Mouse (Mus musculus) neural tube, embryonic 15.5 days (tissue): ENCODE data around the gene Evx1. TPM values are rescaled to one million over a fixed set of nuclear protein-coding genes. Genes with fewer than 3 reads are reported as not detected.
A peak's percentile ranks its signal among the peaks of the same experiment; 100 is the strongest.

ENCODE experiments used
- ATAC-seq: fragments of 200-750 bp; cut with Nextera tagmentation; 2 replicates; pipeline ENCODE4 v1.8.0; 2017; ENCODE audit warnings: mild to moderate bottlenecking, moderate TSS enrichment, moderate library complexity; ENCODE audit not compliant: low FRiP score
- H3K27ac ChIP-seq: fragments of 300-500 bp; sonication (generic); replicated peaks from 2 replicates; pipeline ENCODE4 v1.5.1; 2015; ENCODE audit warnings: mild to moderate bottlenecking, inconsistent platforms
- H3K27me3 ChIP-seq: fragments of 300-500 bp; sonication (generic); replicated peaks from 2 replicates; pipeline ENCODE4 v1.6.1; 2015; ENCODE audit warnings: inconsistent platforms
- H3K36me3 ChIP-seq: fragments of 300-500 bp; sonication (generic); 2 replicates; pipeline ENCODE4 v1.6.1; 2015; ENCODE audit warnings: inconsistent platforms
- H3K4me1 ChIP-seq: fragments of 300-500 bp; sonication (generic); 2 replicates; pipeline ENCODE4 v1.6.1; 2015; ENCODE audit warnings: inconsistent platforms
- H3K4me2 ChIP-seq: fragments of 300-500 bp; sonication (generic); 2 replicates; pipeline ENCODE4 v1.6.1; 2015; ENCODE audit warnings: inconsistent platforms, mild to moderate bottlenecking, moderate library complexity
- H3K4me3 ChIP-seq: fragments of 300-500 bp; sonication (generic); replicated peaks from 2 replicates; pipeline ENCODE4 v1.5.1; 2015; ENCODE audit warnings: mild to moderate bottlenecking, inconsistent platforms
- H3K9ac ChIP-seq: fragments of 300-500 bp; sonication (generic); replicated peaks from 2 replicates; pipeline ENCODE4 v1.6.1; 2015; ENCODE audit warnings: mild to moderate bottlenecking, inconsistent platforms
- H3K9me3 ChIP-seq: fragments of 300-500 bp; sonication (generic); replicated peaks from 2 replicates; pipeline ENCODE4 v1.6.1; 2016; ENCODE audit warnings: inconsistent platforms
- WGBS: fragments of 180-500 bp; shearing (Covaris S2); methylation state at CpG from one replicate; pipeline ENCODE4 v1.1.7; 2015; ENCODE audit warnings: mixed read lengths; 5-methylcytosine and 5-hydroxymethylcytosine counted together
- polyA plus RNA-seq: library from polyadenylated mRNA; unstranded; fragments of >200 nt; fragmentation: Nextera tagmentation; extraction: Ambion mirVana; gene quantifications from 2 replicates; pipeline ENCODE4 v1.2.1, GENCODE M21; 2015

Evx1 gene
- 0.82 and 1.9 TPM in 2 replicates for polyA plus RNA-seq

GRCm38 (mm10) chr6:52313391-52314303, at the start of gene Evx1:
Gene Evx1, plus strand, starts transcription at chr6:52313498.
- Histone ChIP-seq H3K9ac (no peak within 1 kb of the TSS), H3K4me2 (peak within 1 kb of the TSS; percentile 20), H3K27me3 (peaks cover 93% of the 10 kb centered on the region), H3K9me3 (no peaks in the 10 kb centered on the region), H3K36me3 (no peaks in the 10 kb centered on the region), H3K4me3 (peak within 1 kb of the TSS; percentile 20), H3K27ac (no peak within 1 kb of the TSS), H3K4me1 (peaks cover 16% of the 10 kb centered on the region)
- no peak for ATAC-seq
- WGBS, result under 1% methylated on average over 55 of the region's 59 CpGs

GRCm38 (mm10) chr6:52264106-52264790, 49.0 kb upstream of the Evx1 start:
- Histone ChIP-seq H3K27me3 (peaks cover 81% of the 10 kb centered on the region), H3K36me3 (no peaks in the 10 kb centered on the region)

GRCm38 (mm10) chr6:52265306-52265912, 47.9 kb upstream of the Evx1 start:
- Histone ChIP-seq H3K9me3 (no peaks in the 10 kb centered on the region), H3K36me3 (no peaks in the 10 kb centered on the region), H3K27me3 (peaks cover 89% of the 10 kb centered on the region), H3K4me3 (no peak overlapping the region), H3K27ac (no peak overlapping the region), H3K4me2 (no peak overlapping the region), H3K9ac (no peak overlapping the region), H3K4me1 (peaks cover 5% of the 10 kb centered on the region; the same call in 1 of the 2 replicates)
- no peak for ATAC-seq
- WGBS, result 1% methylated on average over 18 of the region's 18 CpGs

More at GRCm38 (mm10) chr6:52264106-52264790, 49.0 kb upstream of the Evx1 start:
- no peak overlapping the region for H3K27ac ChIP-seq
- peaks cover 11% of the 10 kb centered on the region for H3K4me1 ChIP-seq
- no peak for ATAC-seq
- H3K4me2 ChIP-seq, result no peak overlapping the region
- WGBS, result 2% methylated on average over 5 of the region's 5 CpGs
- H3K9ac ChIP-seq, result no peak overlapping the region
- H3K4me3 ChIP-seq, result no peak overlapping the region
- no peaks in the 10 kb centered on the region for H3K9me3 ChIP-seq

- 2% methylated on average over 19 of the region's 19 CpGs for WGBS
These were observed 47.2 kb upstream of the Evx1 start for GRCm38 (mm10) chr6:52265913-52266665.

GRCm38 (mm10) chr6:52266666-52266985, 46.7 kb upstream of the Evx1 start:
- Histone ChIP-seq H3K4me1 (0 out of 2 replicates have a peak, but pooled peaks cover 3% of the 10 kb centered on the region), H3K9ac (no peak overlapping the region), H3K4me2 (no peak overlapping the region), H3K4me3 (no peak overlapping the region), H3K27me3 (peaks cover 95% of the 10 kb centered on the region), H3K9me3 (no peaks in the 10 kb centered on the region), H3K27ac (no peak overlapping the region), H3K36me3 (no peaks in the 10 kb centered on the region)
- no peak for ATAC-seq
- WGBS, result 3% methylated on average over 9 of the region's 9 CpGs

More at GRCm38 (mm10) chr6:52265913-52266665, 47.2 kb upstream of the Evx1 start:
- no peak overlapping the region for H3K4me2 ChIP-seq
- H3K27ac ChIP-seq, result no peak overlapping the region
- H3K9me3 ChIP-seq, result no peaks in the 10 kb centered on the region
- H3K36me3 ChIP-seq, result no peaks in the 10 kb centered on the region
- no peak overlapping the region for H3K9ac ChIP-seq
- H3K27me3 ChIP-seq, result peaks cover 94% of the 10 kb centered on the region
- no peak overlapping the region for H3K4me3 ChIP-seq
- no peak for ATAC-seq
- H3K4me1 ChIP-seq, result 0 out of 2 replicates have a peak, but pooled peaks cover 3% of the 10 kb centered on the region

- Histone ChIP-seq H3K9me3 (no peaks in the 10 kb centered on the region), H3K4me3 (no peak overlapping the region), H3K4me2 (no peak overlapping the region), H3K9ac (no peak overlapping the region), H3K36me3 (no peaks in the 10 kb centered on the region), H3K27ac (no peak overlapping the region), H3K27me3 (peaks cover 93% of the 10 kb centered on the region), H3K4me1 (0 out of 2 replicates have a peak, but pooled peaks cover 3% of the 10 kb centered on the region)
- 18% methylated on average over 5 of the region's 5 CpGs for WGBS
- no peak for ATAC-seq
These were observed 46.1 kb upstream of the Evx1 start for GRCm38 (mm10) chr6:52267221-52267620.

GRCm38 (mm10) chr6:52267691-52268090, 45.6 kb upstream of the Evx1 start:
- no peak overlapping the region for H3K4me2 ChIP-seq
- H3K4me1 ChIP-seq, result 0 out of 2 replicates have a peak, but pooled peaks cover 3% of the 10 kb centered on the region
- 4% methylated on average over 3 of the region's 3 CpGs for WGBS

GRCm38 (mm10) chr6:52268341-52268740, 45.0 kb upstream of the Evx1 start:
- 3% methylated on average over 7 of the region's 7 CpGs for WGBS
- peaks cover 93% of the 10 kb centered on the region for H3K27me3 ChIP-seq

More at GRCm38 (mm10) chr6:52267691-52268090, 45.6 kb upstream of the Evx1 start:
- Histone ChIP-seq H3K36me3 (no peaks in the 10 kb centered on the region), H3K9me3 (no peaks in the 10 kb centered on the region), H3K9ac (no peak overlapping the region), H3K27ac (no peak overlapping the region), H3K4me3 (no peak overlapping the region), H3K27me3 (peaks cover 93% of the 10 kb centered on the region)
- ATAC-seq, result no peak

GRCm38 (mm10) chr6:52268756-52269155, 44.5 kb upstream of the Evx1 start:
- no peak overlapping the region for H3K9ac ChIP-seq
- 0 out of 2 replicates have a peak, but pooled peaks cover 3% of the 10 kb centered on the region for H3K4me1 ChIP-seq
- H3K9me3 ChIP-seq, result no peaks in the 10 kb centered on the region
- H3K4me2 ChIP-seq, result no peak overlapping the region
- no peak overlapping the region for H3K4me3 ChIP-seq
- ATAC-seq, result no peak
- H3K36me3 ChIP-seq, result no peaks in the 10 kb centered on the region
- no peak overlapping the region for H3K27ac ChIP-seq
- WGBS, result 3% methylated on average over 3 of the region's 3 CpGs
- peaks cover 93% of the 10 kb centered on the region for H3K27me3 ChIP-seq

More at GRCm38 (mm10) chr6:52268341-52268740, 45.0 kb upstream of the Evx1 start:
- Histone ChIP-seq H3K9me3 (no peaks in the 10 kb centered on the region), H3K9ac (no peak overlapping the region), H3K36me3 (no peaks in the 10 kb centered on the region), H3K4me1 (0 out of 2 replicates have a peak, but pooled peaks cover 3% of the 10 kb centered on the region), H3K4me2 (no peak overlapping the region), H3K27ac (no peak overlapping the region), H3K4me3 (no peak overlapping the region)
- ATAC-seq, result no peak

- Histone ChIP-seq H3K36me3 (no peaks in the 10 kb centered on the region), H3K9me3 (no peaks in the 10 kb centered on the region), H3K9ac (no peak overlapping the region), H3K27me3 (peaks cover 93% of the 10 kb centered on the region), H3K27ac (no peak overlapping the region), H3K4me1 (peaks cover 7% of the 10 kb centered on the region; the same call in 1 of the 2 replicates), H3K4me3 (no peak overlapping the region), H3K4me2 (no peak overlapping the region)
- peak; percentile 59; the same call in 1 of the 2 replicates for ATAC-seq
- 4% methylated on average over 23 of the region's 23 CpGs for WGBS
These were observed 42.5 kb upstream of the Evx1 start for GRCm38 (mm10) chr6:52270494-52271480.
